8 mouse cellular contexts compared by ENCODE assay signal in the genomic region with DNA sequence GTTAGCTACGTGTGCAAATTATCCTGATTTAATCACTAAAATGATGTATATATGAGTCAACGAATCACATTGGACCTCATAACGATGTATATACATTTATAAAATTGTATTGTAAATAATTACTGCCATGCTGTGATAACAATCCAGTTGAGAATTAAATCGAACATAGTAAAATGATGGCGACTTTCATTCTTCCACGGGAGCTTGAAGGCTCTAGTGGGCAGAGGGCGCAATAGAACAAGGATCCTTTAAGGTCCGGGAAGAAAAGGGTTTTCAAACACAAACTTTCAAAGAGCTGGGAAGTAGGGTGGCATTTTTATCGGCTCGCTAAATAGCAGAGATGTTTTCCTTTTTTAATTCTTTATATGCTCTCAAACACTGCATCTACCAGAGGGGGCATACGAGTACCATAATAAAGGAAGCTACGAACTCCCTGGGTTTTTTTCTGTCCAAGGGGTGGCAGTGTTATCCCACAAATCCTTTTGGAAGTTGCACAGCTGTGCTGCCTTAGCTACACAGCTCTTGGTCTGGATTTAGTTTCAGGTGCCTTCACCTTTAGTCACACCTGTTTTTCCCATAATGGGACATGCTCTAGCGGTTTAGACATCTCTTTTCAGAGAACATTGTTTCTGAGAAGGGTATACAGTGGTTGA.
DNase-seq lines count a peak whose midpoint lies in the region; ATAC-seq and TF ChIP-seq lines count a peak whose summit lies in the region.

No protein-coding gene starts in this region.

- no peaks in the 10 kb centered on the region for H3K79me2 ChIP-seq in CH12.LX (replicated peaks; ENCODE audit: control insufficient read depth, extremely low read depth, insufficient read depth, poor library complexity, severe bottlenecking)

- H3K36me3 ChIP-seq in CH12.LX (replicated peaks in 1 of 2; ENCODE audit: control insufficient read depth in 1 of 2, insufficient read depth in 1 of 2, low read length in 1 of 2), result no peaks in the 10 kb centered on the region
- H3K36me3 ChIP-seq in embryonic facial prominence, embryonic 15.5 days, result no peaks in the 10 kb centered on the region
- H3K36me3 ChIP-seq in heart, embryonic 10.5 days, result no peaks in the 10 kb centered on the region
- no peaks in the 10 kb centered on the region for H3K36me3 ChIP-seq in limb, embryonic 11.5 days (ENCODE audit: control insufficient read depth, insufficient read depth, low read length)

- TF ChIP-seq RAD21 in CH12.LX (IDR thresholded peaks at IDR 0.05; ENCODE audit: low read depth, low read length), result peak; percentile 86

- in situ Hi-C loops in CH12.LX (cut with MboI; ENCODE audit: low pct_ligation_motif_present, low pct_unique_long_range_greater_than_20kb, low sequenced_read_pairs), result no loop called here

- no peak overlapping the region for H3K9ac ChIP-seq in CH12.LX (ENCODE audit: insufficient read depth, low read depth)
- no peak overlapping the region for H3K9ac ChIP-seq in embryonic facial prominence, embryonic 15.5 days
- no peak overlapping the region for H3K9ac ChIP-seq in limb, embryonic 11.5 days (ENCODE audit: low read length)

- no peak for TF ChIP-seq POLR2A in CH12.LX (IDR thresholded peaks at IDR 0.05; ENCODE audit: low read depth, low read length)

- dilution Hi-C loops in CH12.LX (cut with MboI; ENCODE audit: extremely low pct_ligation_motif_present, extremely low pct_unique_long_range_greater_than_20kb, low sequenced_read_pairs), result no loop called here

- H3K4me1 ChIP-seq in CH12.LX (ENCODE audit: control insufficient read depth in 1 of 2, insufficient read depth in 2 of 2), result no peaks in the 10 kb centered on the region
- H3K4me1 ChIP-seq in embryonic facial prominence, embryonic 15.5 days, result no peaks in the 10 kb centered on the region
- no peaks in the 10 kb centered on the region for H3K4me1 ChIP-seq in heart, embryonic 10.5 days
- peaks cover 3% of the 10 kb centered on the region; the same call in 1 of the 2 replicates for H3K4me1 ChIP-seq in limb, embryonic 11.5 days (ENCODE audit: control insufficient read depth, insufficient read depth, low read length)

- H3K4me2 ChIP-seq in CH12.LX (ENCODE audit: insufficient read depth, low read depth, poor library complexity, severe bottlenecking), result peak overlapping the region; percentile 11; the same call in 1 of the 2 replicates
- H3K4me2 ChIP-seq in embryonic facial prominence, embryonic 15.5 days (replicated peaks), result peak overlapping the region; percentile 37
- peak overlapping the region; percentile 11; the same call in 1 of the 2 replicates for H3K4me2 ChIP-seq in limb, embryonic 11.5 days (ENCODE audit: low read depth, severe bottlenecking)

- WGBS in embryonic facial prominence, embryonic 15.5 days, result 22% methylated on average over 13 of the region's 13 CpGs
- WGBS in heart, embryonic 10.5 days, result 33% methylated on average over 13 of the region's 13 CpGs
- 37% methylated on average over 13 of the region's 13 CpGs for WGBS in limb, embryonic 11.5 days

- H3K27ac ChIP-seq in CH12.LX (ENCODE audit: insufficient read depth, low read depth), result no peak overlapping the region
- H3K27ac ChIP-seq in embryonic facial prominence, embryonic 15.5 days (replicated peaks), result no peak overlapping the region
- no peak overlapping the region for H3K27ac ChIP-seq in heart, embryonic 10.5 days
- no peak overlapping the region for H3K27ac ChIP-seq in limb, embryonic 11.5 days (replicated peaks; ENCODE audit: low read depth, low read length)

- DNase-seq in CH12.LX (ENCODE audit: extremely low read depth), result peak; percentile 49
- DNase-seq in adrenal gland, postnatal 4 days (ENCODE audit: low spot score in 2 of 2), result peak; percentile 6 to 36
- no peak for DNase-seq in heart, embryonic 10.5 days (ENCODE audit: low spot score)
- DNase-seq in kidney, adult 9 months, result peak; percentile 77
- DNase-seq in limb, embryonic 11.5 days (ENCODE audit: low spot score), result peak; percentile 85
- DNase-seq in neural tube, embryonic 10.5 days (ENCODE audit: extremely low spot score, low spot score), result peak; percentile 54
- DNase-seq in urinary bladder, postnatal 14 days (ENCODE audit: low spot score), result peak; percentile 61

- no peak for TF ChIP-seq EP300 in CH12.LX (IDR thresholded peaks at IDR 0.05; ENCODE audit: low read length)

- H3K9me3 ChIP-seq in CH12.LX (replicated peaks; ENCODE audit: low read length), result no peaks in the 10 kb centered on the region
- H3K9me3 ChIP-seq in embryonic facial prominence, embryonic 15.5 days (replicated peaks), result no peaks in the 10 kb centered on the region
- no peaks in the 10 kb centered on the region for H3K9me3 ChIP-seq in heart, embryonic 10.5 days
- no peaks in the 10 kb centered on the region for H3K9me3 ChIP-seq in limb, embryonic 11.5 days (ENCODE audit: control insufficient read depth, low read length)

- peak; percentile 69; the same call in 1 of the 2 replicates for ATAC-seq in embryonic facial prominence, embryonic 15.5 days (ENCODE audit: insufficient number of reproducible peaks, low FRiP score, low TSS enrichment, low read depth)
- ATAC-seq in limb, embryonic 11.5 days (ENCODE audit: insufficient number of reproducible peaks, low FRiP score, low TSS enrichment, low read depth), result peak; percentile 84

- H3K4me3 ChIP-seq in CH12.LX (replicated peaks in 1 of 3; ENCODE audit: low read depth in 2 of 3, low read length in 2 of 3, poor library complexity in 1 of 3), result no peak overlapping the region
- H3K4me3 ChIP-seq in embryonic facial prominence, embryonic 15.5 days (replicated peaks), result peak overlapping the region; percentile 34
- peak overlapping the region; percentile 41 for H3K4me3 ChIP-seq in heart, embryonic 10.5 days
- 0 out of 2 replicates have a peak overlapping the region, but pooled peaks have one; percentile 2 for H3K4me3 ChIP-seq in limb, embryonic 11.5 days (ENCODE audit: low read depth, low read length)

- peak in 1 of 2 experiments; percentile 96; a peak in 2 of 4 replicates for TF ChIP-seq CTCF in CH12.LX (conservative IDR thresholded peaks at IDR 0.05 in 1 of 2, IDR thresholded peaks at IDR 0.05 in 1 of 2; ENCODE audit: low read depth in 2 of 2, low read length in 2 of 2)

- no peaks in the 10 kb centered on the region for H3K27me3 ChIP-seq in CH12.LX (replicated peaks)
- no peaks in the 10 kb centered on the region for H3K27me3 ChIP-seq in embryonic facial prominence, embryonic 15.5 days
- H3K27me3 ChIP-seq in heart, embryonic 10.5 days (ENCODE audit: insufficient read depth, poor library complexity, severe bottlenecking), result no peaks in the 10 kb centered on the region
- H3K27me3 ChIP-seq in limb, embryonic 11.5 days (ENCODE audit: control insufficient read depth, insufficient read depth, low read length), result no peaks in the 10 kb centered on the region

TF ChIP-seq in CH12.LX, 34 proteins besides CTCF, POLR2A, EP300 and RAD21:
- TF ChIP-seq MEF2A (IDR thresholded peaks at IDR 0.05; ENCODE audit: borderline replicate concordance, low read depth, low read length) (no peak), CHD2 (IDR thresholded peaks at IDR 0.05; ENCODE audit: low read length) (no peak), ZNF384 (IDR thresholded peaks at IDR 0.05; ENCODE audit: low read depth, low read length) (no peak), CHD1 (IDR thresholded peaks at IDR 0.05; ENCODE audit: low read depth, low read length) (no peak), JUND (conservative IDR thresholded peaks at IDR 0.05; ENCODE audit: low read depth, low read length) (no peak), BHLHE40 (IDR thresholded peaks at IDR 0.05; ENCODE audit: low read depth, low read length) (no peak), ZKSCAN1 (IDR thresholded peaks at IDR 0.05; ENCODE audit: borderline replicate concordance, low read depth, low read length) (no peak), KAT2A (IDR thresholded peaks at IDR 0.05; ENCODE audit: insufficient replicate concordance, low read length) (no peak), MAZ (IDR thresholded peaks at IDR 0.05; ENCODE audit: low read depth, low read length) (no peak), NELFE (IDR thresholded peaks at IDR 0.05; ENCODE audit: low read depth, low read length) (peak; percentile 35; the same call in 1 of the 2 replicates), SMC3 (IDR thresholded peaks at IDR 0.05; ENCODE audit: low read depth, low read length) (peak; percentile 61), ETS1 (conservative IDR thresholded peaks at IDR 0.05; ENCODE audit: low read depth, low read length) (no peak), HCFC1 (IDR thresholded peaks at IDR 0.05; ENCODE audit: low read depth, low read length) (no peak), E2F4 (IDR thresholded peaks at IDR 0.05; ENCODE audit: insufficient replicate concordance, low read depth, low read length) (no peak), UBTF (IDR thresholded peaks at IDR 0.05; ENCODE audit: low read depth, low read length) (no peak), JUN (IDR thresholded peaks at IDR 0.05; ENCODE audit: insufficient read depth, low read depth, low read length) (no peak), SIN3A (IDR thresholded peaks at IDR 0.05; ENCODE audit: low read length) (no peak), ZC3H11A (IDR thresholded peaks at IDR 0.05; ENCODE audit: low read depth, low read length) (peak; percentile 53; the same call in 1 of the 2 replicates), NRF1 (IDR thresholded peaks at IDR 0.05; ENCODE audit: low read depth, low read length) (no peak), IRF4 (IDR thresholded peaks at IDR 0.05; ENCODE audit: low read depth, low read length) (no peak), TBP (conservative IDR thresholded peaks at IDR 0.05; ENCODE audit: low read depth, low read length) (no peak), GABPA (IDR thresholded peaks at IDR 0.05; ENCODE audit: insufficient replicate concordance, low read depth, low read length) (no peak)

Comparison
In these comparisons a context has a peak if more than half of its experiments do, and no peak if none do; other contexts are left out.
1. H3K4me3 ChIP-seq: peak in embryonic facial prominence, embryonic 15.5 days (single experiment), heart, embryonic 10.5 days (single experiment) and limb, embryonic 11.5 days (single experiment); none in CH12.LX (0 of 3).
2. Peak in every context shown above with its lines, with median percentiles within 50 percentile points of each other: H3K4me2 ChIP-seq.